Mouse (Mus musculus): ENCODE measurements at regions not wholly inside any gene's neighbourhood (a gene's known extent, or its start where the extent isn't known, plus 50 kb on each side); places are given as distances from the start of the nearest gene placed in this dataset.

- no peak for ATAC-seq (replicated peaks; ENCODE audit: insufficient number of reproducible peaks, low FRiP score, low TSS enrichment)
- H3K9ac ChIP-seq (ENCODE audit: low read depth, low read length): no peak overlapping the region
- H3K4me2 ChIP-seq: no peak overlapping the region
- H3K4me1 ChIP-seq (ENCODE audit: control insufficient read depth, insufficient read depth, low read length): no peaks in the 10 kb centered on the region; the same call in 1 of the 2 replicates
- H3K27me3 ChIP-seq (ENCODE audit: control insufficient read depth, insufficient read depth, low read length): peaks cover 6% of the 10 kb centered on the region; the same call in 1 of the 2 replicates
- WGBS (ENCODE audit: insufficient replicate concordance): 79% methylated on average over 3 of the region's 3 CpGs
- H3K9me3 ChIP-seq (replicated peaks; ENCODE audit: control insufficient read depth, low read length): no peaks in the 10 kb centered on the region
- no peak overlapping the region for H3K4me3 ChIP-seq (ENCODE audit: low read depth, low read length)
- H3K36me3 ChIP-seq (ENCODE audit: control insufficient read depth, insufficient read depth, low read length): no peaks in the 10 kb centered on the region
- no peak overlapping the region for H3K27ac ChIP-seq (ENCODE audit: low read depth, low read length)
These were observed 80.3 kb upstream of the Rbpj start for GRCm38 (mm10) chr5:53385513-53386148.

- ATAC-seq (replicated peaks; ENCODE audit: insufficient number of reproducible peaks, low FRiP score, low TSS enrichment): no peak
- H3K9ac ChIP-seq (ENCODE audit: low read depth, low read length): no peak overlapping the region
- 0 out of 2 replicates have a peak, but pooled peaks cover 3% of the 10 kb centered on the region for H3K27me3 ChIP-seq (ENCODE audit: control insufficient read depth, insufficient read depth, low read length)
- no peak overlapping the region for H3K27ac ChIP-seq (ENCODE audit: low read depth, low read length)
- no peaks in the 10 kb centered on the region for H3K36me3 ChIP-seq (ENCODE audit: control insufficient read depth, insufficient read depth, low read length)
- H3K9me3 ChIP-seq (replicated peaks; ENCODE audit: control insufficient read depth, low read length): no peaks in the 10 kb centered on the region
- 86% methylated on average over 2 of the region's 2 CpGs for WGBS (ENCODE audit: insufficient replicate concordance)
- H3K4me1 ChIP-seq (ENCODE audit: control insufficient read depth, insufficient read depth, low read length): no peaks in the 10 kb centered on the region
- no peak overlapping the region for H3K4me2 ChIP-seq
- H3K4me3 ChIP-seq (ENCODE audit: low read depth, low read length): no peak overlapping the region
These were observed 72.4 kb upstream of the Rbpj start for GRCm38 (mm10) chr5:53393571-53393970.

- Histone ChIP-seq H3K27me3 (ENCODE audit: control insufficient read depth, insufficient read depth, low read length) (0 out of 2 replicates have a peak, but pooled peaks cover 3% of the 10 kb centered on the region), H3K4me1 (ENCODE audit: control insufficient read depth, insufficient read depth, low read length) (no peaks in the 10 kb centered on the region), H3K36me3 (ENCODE audit: control insufficient read depth, insufficient read depth, low read length) (no peaks in the 10 kb centered on the region), H3K4me3 (ENCODE audit: low read depth, low read length) (no peak overlapping the region), H3K9ac (ENCODE audit: low read depth, low read length) (no peak overlapping the region), H3K4me2 (no peak overlapping the region), H3K27ac (ENCODE audit: low read depth, low read length) (no peak overlapping the region), H3K9me3 (replicated peaks; ENCODE audit: control insufficient read depth, low read length) (no peaks in the 10 kb centered on the region)
- no peak for ATAC-seq (replicated peaks; ENCODE audit: insufficient number of reproducible peaks, low FRiP score, low TSS enrichment)
- WGBS (ENCODE audit: insufficient replicate concordance): 77% methylated on average over 3 of the region's 3 CpGs
These were observed 71.4 kb upstream of the Rbpj start for GRCm38 (mm10) chr5:53394560-53394959.

- H3K9me3 ChIP-seq (replicated peaks; ENCODE audit: control insufficient read depth, low read length): no peaks in the 10 kb centered on the region
- WGBS (ENCODE audit: insufficient replicate concordance): 79% methylated on average over 8 of the region's 8 CpGs
- no peak for ATAC-seq (replicated peaks; ENCODE audit: insufficient number of reproducible peaks, low FRiP score, low TSS enrichment)
These were observed 67.4 kb upstream of the Rbpj start for GRCm38 (mm10) chr5:53398428-53399058.

GRCm38 (mm10) chr5:53401093-53401492 is 64.9 kb upstream of the Rbpj start:
- no peaks in the 10 kb centered on the region for H3K9me3 ChIP-seq (replicated peaks; ENCODE audit: control insufficient read depth, low read length)
- WGBS (ENCODE audit: insufficient replicate concordance): 72% methylated on average over 4 of the region's 4 CpGs
- peaks cover 6% of the 10 kb centered on the region; the same call in 1 of the 2 replicates for H3K4me1 ChIP-seq (ENCODE audit: control insufficient read depth, insufficient read depth, low read length)
- no peak for ATAC-seq (replicated peaks; ENCODE audit: insufficient number of reproducible peaks, low FRiP score, low TSS enrichment)
- no peaks in the 10 kb centered on the region for H3K27me3 ChIP-seq (ENCODE audit: control insufficient read depth, insufficient read depth, low read length)
- no peak overlapping the region for H3K9ac ChIP-seq (ENCODE audit: low read depth, low read length)
- no peak overlapping the region for H3K4me2 ChIP-seq
- no peaks in the 10 kb centered on the region for H3K36me3 ChIP-seq (ENCODE audit: control insufficient read depth, insufficient read depth, low read length)
- no peak overlapping the region for H3K4me3 ChIP-seq (ENCODE audit: low read depth, low read length)
- H3K27ac ChIP-seq (ENCODE audit: low read depth, low read length): no peak overlapping the region

More at GRCm38 (mm10) chr5:53398428-53399058, 67.4 kb upstream of the Rbpj start:
- H3K4me2 ChIP-seq: no peak overlapping the region
- H3K36me3 ChIP-seq (ENCODE audit: control insufficient read depth, insufficient read depth, low read length): no peaks in the 10 kb centered on the region
- H3K4me1 ChIP-seq (ENCODE audit: control insufficient read depth, insufficient read depth, low read length): peaks cover 6% of the 10 kb centered on the region; the same call in 1 of the 2 replicates
- no peak overlapping the region for H3K4me3 ChIP-seq (ENCODE audit: low read depth, low read length)
- H3K27me3 ChIP-seq (ENCODE audit: control insufficient read depth, insufficient read depth, low read length): no peaks in the 10 kb centered on the region
- no peak overlapping the region for H3K9ac ChIP-seq (ENCODE audit: low read depth, low read length)
- H3K27ac ChIP-seq (ENCODE audit: low read depth, low read length): no peak overlapping the region

- no peak for ATAC-seq (replicated peaks; ENCODE audit: insufficient number of reproducible peaks, low FRiP score, low TSS enrichment)
- WGBS (ENCODE audit: insufficient replicate concordance): 80% methylated on average over 4 of the region's 4 CpGs
These were observed 63.9 kb upstream of the Rbpj start for GRCm38 (mm10) chr5:53402022-53402421.

GRCm38 (mm10) chr5:53402619-53403151 is 63.3 kb upstream of the Rbpj start:
- Histone ChIP-seq H3K4me1 (ENCODE audit: control insufficient read depth, insufficient read depth, low read length) (peaks cover 6% of the 10 kb centered on the region; the same call in 1 of the 2 replicates), H3K36me3 (ENCODE audit: control insufficient read depth, insufficient read depth, low read length) (no peaks in the 10 kb centered on the region), H3K9ac (ENCODE audit: low read depth, low read length) (no peak overlapping the region), H3K4me3 (ENCODE audit: low read depth, low read length) (no peak overlapping the region), H3K27me3 (ENCODE audit: control insufficient read depth, insufficient read depth, low read length) (no peaks in the 10 kb centered on the region), H3K4me2 (no peak overlapping the region), H3K27ac (ENCODE audit: low read depth, low read length) (no peak overlapping the region), H3K9me3 (replicated peaks; ENCODE audit: control insufficient read depth, low read length) (no peaks in the 10 kb centered on the region)
- WGBS (ENCODE audit: insufficient replicate concordance): 55% methylated on average over 9 of the region's 9 CpGs
- no peak for ATAC-seq (replicated peaks; ENCODE audit: insufficient number of reproducible peaks, low FRiP score, low TSS enrichment)

More at GRCm38 (mm10) chr5:53402022-53402421, 63.9 kb upstream of the Rbpj start:
- H3K9me3 ChIP-seq (replicated peaks; ENCODE audit: control insufficient read depth, low read length): no peaks in the 10 kb centered on the region
- H3K4me1 ChIP-seq (ENCODE audit: control insufficient read depth, insufficient read depth, low read length): peaks cover 6% of the 10 kb centered on the region; the same call in 1 of the 2 replicates
- H3K4me3 ChIP-seq (ENCODE audit: low read depth, low read length): no peak overlapping the region
- H3K27me3 ChIP-seq (ENCODE audit: control insufficient read depth, insufficient read depth, low read length): no peaks in the 10 kb centered on the region
- H3K36me3 ChIP-seq (ENCODE audit: control insufficient read depth, insufficient read depth, low read length): no peaks in the 10 kb centered on the region
- no peak overlapping the region for H3K27ac ChIP-seq (ENCODE audit: low read depth, low read length)
- H3K4me2 ChIP-seq: no peak overlapping the region
- H3K9ac ChIP-seq (ENCODE audit: low read depth, low read length): no peak overlapping the region

- H3K27me3 ChIP-seq (ENCODE audit: control insufficient read depth, insufficient read depth, low read length): no peaks in the 10 kb centered on the region
- 83% methylated on average over 5 of the region's 5 CpGs for WGBS (ENCODE audit: insufficient replicate concordance)
- ATAC-seq (replicated peaks; ENCODE audit: insufficient number of reproducible peaks, low FRiP score, low TSS enrichment): no peak
These were observed 60.0 kb upstream of the Rbpj start for GRCm38 (mm10) chr5:53405929-53406328.

More at GRCm38 (mm10) chr5:53405929-53406328, 60.0 kb upstream of the Rbpj start:
- Histone ChIP-seq H3K27ac (ENCODE audit: low read depth, low read length) (no peak overlapping the region), H3K4me2 (no peak overlapping the region), H3K9me3 (replicated peaks; ENCODE audit: control insufficient read depth, low read length) (no peaks in the 10 kb centered on the region), H3K4me1 (ENCODE audit: control insufficient read depth, insufficient read depth, low read length) (peaks cover 6% of the 10 kb centered on the region; the same call in 1 of the 2 replicates), H3K36me3 (ENCODE audit: control insufficient read depth, insufficient read depth, low read length) (no peaks in the 10 kb centered on the region), H3K9ac (ENCODE audit: low read depth, low read length) (no peak overlapping the region), H3K4me3 (ENCODE audit: low read depth, low read length) (no peak overlapping the region)

Measured in heart, embryonic 11.5 days (tissue).